Mouse (Mus musculus): ENCODE measurements at regions not wholly inside any gene's neighbourhood (a gene's known extent, or its start where the extent isn't known, plus 50 kb on each side); places are given as distances from the start of the nearest gene placed in this dataset.

- Histone ChIP-seq H3K27ac (ENCODE audit: insufficient read depth, low read depth, low read length, poor library complexity, severe bottlenecking) (no peak overlapping the region), H3K4me1 (ENCODE audit: control insufficient read depth in 2 of 2, insufficient read depth in 2 of 2, low read length in 2 of 2, poor library complexity in 1 of 2) (peaks cover 0 to under 1% of the 10 kb centered on the region in 2 experiments; a peak in 1 of 4 replicates), H3K36me3 (ENCODE audit: control insufficient read depth, insufficient read depth, low read length, poor library complexity, severe bottlenecking) (no peaks in the 10 kb centered on the region), H3K4me3 (ENCODE audit: insufficient read depth in 1 of 2, low read depth in 1 of 2, low read length in 2 of 2, poor library complexity in 1 of 2, severe bottlenecking in 1 of 2) (no peak overlapping the region), H3K9me3 (ENCODE audit: control insufficient read depth, insufficient read depth, low read depth, low read length) (no peaks in the 10 kb centered on the region), H3K9ac (ENCODE audit: insufficient read depth, low read depth, low read length, poor library complexity, severe bottlenecking) (no peak overlapping the region)
- DNase-seq (ENCODE audit: low read depth, low spot score) = no peak
- TF ChIP-seq HCFC1 (IDR thresholded peaks at IDR 0.05; ENCODE audit: borderline replicate concordance, insufficient read depth, low read length) = no peak
- TF ChIP-seq ZNF384 (IDR thresholded peaks at IDR 0.05; ENCODE audit: low read depth, low read length) = no peak
- TF ChIP-seq MAFK (IDR thresholded peaks at IDR 0.05; ENCODE audit: insufficient read depth, low read depth, low read length) = no peak
- TF ChIP-seq CHD2 (IDR thresholded peaks at IDR 0.05; ENCODE audit: low read depth, low read length) = no peak
- no peak for TF ChIP-seq ZC3H11A (IDR thresholded peaks at IDR 0.05; ENCODE audit: borderline replicate concordance, low read depth, low read length)
- in situ Hi-C loops (cut with MboI; ENCODE audit: low sequenced_read_pairs in 2 of 2, unreplicated experiment in 2 of 2) = no loop called here
Observed at GRCm38 (mm10) chr10:120563926-120564325, 87.7 kb upstream of the Hmga2 start.

GRCm38 (mm10) chr10:120561821-120562220 is 85.6 kb upstream of the Hmga2 start:
- in situ Hi-C loops (cut with MboI; ENCODE audit: low sequenced_read_pairs in 2 of 2, unreplicated experiment in 2 of 2) = no loop called here
- H3K27ac ChIP-seq (ENCODE audit: insufficient read depth, low read depth, low read length, poor library complexity, severe bottlenecking) = no peak overlapping the region
- H3K4me3 ChIP-seq (ENCODE audit: insufficient read depth in 1 of 2, low read depth in 1 of 2, low read length in 2 of 2, poor library complexity in 1 of 2, severe bottlenecking in 1 of 2) = no peak overlapping the region
- H3K36me3 ChIP-seq (ENCODE audit: control insufficient read depth, insufficient read depth, low read length, poor library complexity, severe bottlenecking) = no peaks in the 10 kb centered on the region
- no peaks in the 10 kb centered on the region for H3K9me3 ChIP-seq (ENCODE audit: control insufficient read depth, insufficient read depth, low read depth, low read length)
- H3K4me1 ChIP-seq (ENCODE audit: control insufficient read depth in 2 of 2, insufficient read depth in 2 of 2, low read length in 2 of 2, poor library complexity in 1 of 2) = peaks cover 2% of the 10 kb centered on the region in 2 experiments; a peak in 2 of 4 replicates
- H3K9ac ChIP-seq (ENCODE audit: insufficient read depth, low read depth, low read length, poor library complexity, severe bottlenecking) = no peak overlapping the region
- no peak for TF ChIP-seq ZC3H11A (IDR thresholded peaks at IDR 0.05; ENCODE audit: borderline replicate concordance, low read depth, low read length)
- no peak for TF ChIP-seq CHD2 (IDR thresholded peaks at IDR 0.05; ENCODE audit: low read depth, low read length)
- no peak for TF ChIP-seq ZNF384 (IDR thresholded peaks at IDR 0.05; ENCODE audit: low read depth, low read length)
- no peak for TF ChIP-seq HCFC1 (IDR thresholded peaks at IDR 0.05; ENCODE audit: borderline replicate concordance, insufficient read depth, low read length)
- no peak for TF ChIP-seq MAFK (IDR thresholded peaks at IDR 0.05; ENCODE audit: insufficient read depth, low read depth, low read length)
- DNase-seq (ENCODE audit: low read depth, low spot score) = no peak

DNA sequence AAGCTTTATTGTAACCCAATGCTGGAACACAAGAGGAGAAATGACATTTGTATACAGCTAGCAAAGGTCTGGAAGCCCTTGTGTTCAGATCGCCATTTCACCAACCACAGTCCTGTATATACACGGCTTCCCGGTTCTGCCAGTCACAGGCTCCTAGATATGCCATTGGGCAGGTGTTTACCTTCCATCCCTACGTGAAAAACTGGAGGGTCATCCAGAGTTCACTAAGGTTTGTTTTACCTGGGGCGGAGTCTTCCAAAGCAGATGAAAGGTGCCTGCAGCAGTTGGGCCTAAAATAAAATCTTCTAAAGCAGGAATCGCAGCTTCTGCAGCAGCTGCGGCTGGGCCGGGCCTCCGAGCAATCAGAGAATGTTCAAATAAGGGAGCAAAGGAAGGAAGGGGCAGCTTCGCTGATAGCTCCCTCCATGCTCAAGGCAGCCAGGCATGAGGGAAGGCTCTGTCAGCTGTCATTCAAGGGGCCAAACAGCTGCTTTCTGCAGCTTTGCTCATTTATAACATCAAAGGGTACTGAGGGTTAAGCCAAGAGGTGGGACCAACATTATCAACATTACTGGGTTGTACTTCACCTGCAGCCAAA is 81.7 kb upstream of the Hmga2 start:
- DNase-seq (ENCODE audit: low read depth, low spot score) = no peak
- Histone ChIP-seq H3K36me3 (ENCODE audit: control insufficient read depth, insufficient read depth, low read length, poor library complexity, severe bottlenecking) (no peaks in the 10 kb centered on the region), H3K4me3 (ENCODE audit: insufficient read depth in 1 of 2, low read depth in 1 of 2, low read length in 2 of 2, poor library complexity in 1 of 2, severe bottlenecking in 1 of 2) (no peak overlapping the region), H3K27ac (ENCODE audit: insufficient read depth, low read depth, low read length, poor library complexity, severe bottlenecking) (no peak overlapping the region), H3K4me1 (ENCODE audit: control insufficient read depth in 2 of 2, insufficient read depth in 2 of 2, low read length in 2 of 2, poor library complexity in 1 of 2) (peaks cover 2 to 4% of the 10 kb centered on the region in 2 experiments; a peak in 2 of 4 replicates), H3K9me3 (ENCODE audit: control insufficient read depth, insufficient read depth, low read depth, low read length) (no peaks in the 10 kb centered on the region), H3K9ac (ENCODE audit: insufficient read depth, low read depth, low read length, poor library complexity, severe bottlenecking) (no peak overlapping the region)
- TF ChIP-seq MAFK (IDR thresholded peaks at IDR 0.05; ENCODE audit: insufficient read depth, low read depth, low read length) (no peak), CHD2 (IDR thresholded peaks at IDR 0.05; ENCODE audit: low read depth, low read length) (no peak), HCFC1 (IDR thresholded peaks at IDR 0.05; ENCODE audit: borderline replicate concordance, insufficient read depth, low read length) (no peak), ZC3H11A (IDR thresholded peaks at IDR 0.05; ENCODE audit: borderline replicate concordance, low read depth, low read length) (no peak), ZNF384 (IDR thresholded peaks at IDR 0.05; ENCODE audit: low read depth, low read length) (no peak)
- in situ Hi-C loops (cut with MboI; ENCODE audit: low sequenced_read_pairs in 2 of 2, unreplicated experiment in 2 of 2) = no loop called here

DNA sequence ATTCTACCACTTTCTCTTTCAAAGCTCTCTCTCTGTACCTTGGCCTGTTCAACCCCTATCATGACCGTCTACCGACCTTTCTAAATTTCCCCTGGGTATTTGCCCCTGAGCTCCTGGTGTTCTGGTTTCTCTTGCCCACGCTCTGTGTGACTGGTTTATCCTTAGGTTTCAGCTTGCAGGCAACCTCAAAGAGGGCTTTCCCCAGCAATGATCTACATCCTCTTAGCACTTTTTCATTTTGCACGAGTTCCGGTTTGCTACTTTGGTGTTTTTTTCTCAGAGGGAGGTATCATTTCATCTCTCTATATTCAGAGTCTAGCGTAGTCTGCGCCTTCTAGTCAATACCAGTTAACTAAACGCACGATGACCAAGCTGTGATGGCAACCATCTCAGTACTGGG is 79.8 kb upstream of the Hmga2 start:
- Histone ChIP-seq H3K4me1 (ENCODE audit: control insufficient read depth in 2 of 2, insufficient read depth in 2 of 2, low read length in 2 of 2, poor library complexity in 1 of 2) (peaks cover 2 to 5% of the 10 kb centered on the region in 2 experiments; a peak in 2 of 4 replicates), H3K36me3 (ENCODE audit: control insufficient read depth, insufficient read depth, low read length, poor library complexity, severe bottlenecking) (no peaks in the 10 kb centered on the region), H3K27ac (ENCODE audit: insufficient read depth, low read depth, low read length, poor library complexity, severe bottlenecking) (no peak overlapping the region), H3K9ac (ENCODE audit: insufficient read depth, low read depth, low read length, poor library complexity, severe bottlenecking) (no peak overlapping the region), H3K4me3 (ENCODE audit: insufficient read depth in 1 of 2, low read depth in 1 of 2, low read length in 2 of 2, poor library complexity in 1 of 2, severe bottlenecking in 1 of 2) (no peak overlapping the region), H3K9me3 (ENCODE audit: control insufficient read depth, insufficient read depth, low read depth, low read length) (no peaks in the 10 kb centered on the region)
- TF ChIP-seq MAFK (IDR thresholded peaks at IDR 0.05; ENCODE audit: insufficient read depth, low read depth, low read length) = no peak
- no peak for TF ChIP-seq ZNF384 (IDR thresholded peaks at IDR 0.05; ENCODE audit: low read depth, low read length)
- no peak for TF ChIP-seq ZC3H11A (IDR thresholded peaks at IDR 0.05; ENCODE audit: borderline replicate concordance, low read depth, low read length)
- TF ChIP-seq CHD2 (IDR thresholded peaks at IDR 0.05; ENCODE audit: low read depth, low read length) = no peak
- no peak for TF ChIP-seq HCFC1 (IDR thresholded peaks at IDR 0.05; ENCODE audit: borderline replicate concordance, insufficient read depth, low read length)
- in situ Hi-C loops (cut with MboI; ENCODE audit: low sequenced_read_pairs in 2 of 2, unreplicated experiment in 2 of 2) = no loop called here
- DNase-seq (ENCODE audit: low read depth, low spot score) = no peak

Measured in ES-E14 (cell line).